Mouse (Mus musculus) brain, embryonic 18.5 days (tissue): ENCODE data around the gene Ttc21a.
"Not testable (repeated sequence)": the region's sequence is repeated elsewhere in the genome, so short reads cannot be mapped to it uniquely, and the experiment has no call there.

Experiments
- DNase-seq: peaks from one replicate; pipeline ENCODE4 v3.0.0-alpha.2; 2012; ENCODE audit warnings: low read depth, low spot score

Gene Ttc21a

DNA sequence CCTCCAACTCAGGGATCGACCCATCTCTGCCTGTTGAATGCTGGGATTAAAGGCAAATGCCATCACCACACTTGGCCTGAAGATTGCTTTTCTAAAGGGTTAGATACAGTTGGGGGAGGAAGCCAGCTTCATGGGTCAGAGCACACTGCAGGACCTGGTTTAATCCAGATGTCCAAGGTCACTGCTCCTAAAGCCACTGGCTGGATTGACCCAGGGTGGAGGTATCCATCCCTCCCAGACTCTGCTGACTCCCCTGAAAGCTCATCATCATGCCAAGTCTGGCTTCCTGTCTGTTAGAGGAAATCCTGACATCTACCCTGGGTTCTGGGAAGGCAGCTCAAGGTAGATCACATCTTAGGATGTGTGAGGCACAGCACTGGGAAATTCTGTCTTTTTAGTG lies 61.4 kb downstream of the Ttc21a start:
- no peak for DNase-seq

DNA sequence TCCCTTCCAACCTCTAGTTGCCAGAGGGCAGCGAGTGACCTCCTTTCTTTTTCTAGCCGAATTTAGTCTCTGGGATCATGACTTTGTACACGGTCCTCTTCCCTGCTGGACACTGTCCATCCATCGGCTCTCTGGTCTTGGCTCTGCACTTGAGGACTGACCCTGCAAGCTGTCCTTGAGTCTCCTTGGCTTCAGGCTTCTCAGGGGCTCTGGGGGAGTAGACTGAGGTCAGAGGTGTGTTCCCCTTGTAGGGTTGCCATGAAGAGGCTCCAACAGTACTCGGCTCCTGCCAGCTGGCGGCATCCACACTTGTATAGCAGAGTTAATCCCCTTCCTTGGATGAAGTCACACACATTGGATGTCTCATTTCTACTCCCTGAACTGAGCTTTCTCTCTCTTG lies 62.2 kb downstream of the Ttc21a start:
- DNase-seq, result no peak

DNA sequence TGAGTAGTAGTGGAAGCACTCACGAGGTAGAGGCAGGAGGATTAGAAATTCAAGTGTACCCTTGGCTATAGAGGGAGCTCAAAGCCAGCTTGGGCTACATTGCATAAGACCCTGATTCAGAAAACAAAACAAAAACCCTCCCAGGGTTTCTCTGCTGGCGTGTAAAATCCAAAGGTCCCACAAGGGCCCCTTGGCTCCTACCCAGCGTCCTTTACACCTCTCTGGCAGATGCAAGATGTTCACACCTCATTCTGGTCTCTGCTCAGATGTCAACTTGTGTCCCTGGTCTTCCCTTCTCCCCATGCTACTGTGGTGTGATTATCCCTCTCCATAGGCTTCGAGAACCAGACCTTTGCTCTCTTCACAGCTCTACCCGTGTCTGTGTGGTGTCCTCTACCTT lies 63.4 kb downstream of the Ttc21a start:
- no peak for DNase-seq

DNA sequence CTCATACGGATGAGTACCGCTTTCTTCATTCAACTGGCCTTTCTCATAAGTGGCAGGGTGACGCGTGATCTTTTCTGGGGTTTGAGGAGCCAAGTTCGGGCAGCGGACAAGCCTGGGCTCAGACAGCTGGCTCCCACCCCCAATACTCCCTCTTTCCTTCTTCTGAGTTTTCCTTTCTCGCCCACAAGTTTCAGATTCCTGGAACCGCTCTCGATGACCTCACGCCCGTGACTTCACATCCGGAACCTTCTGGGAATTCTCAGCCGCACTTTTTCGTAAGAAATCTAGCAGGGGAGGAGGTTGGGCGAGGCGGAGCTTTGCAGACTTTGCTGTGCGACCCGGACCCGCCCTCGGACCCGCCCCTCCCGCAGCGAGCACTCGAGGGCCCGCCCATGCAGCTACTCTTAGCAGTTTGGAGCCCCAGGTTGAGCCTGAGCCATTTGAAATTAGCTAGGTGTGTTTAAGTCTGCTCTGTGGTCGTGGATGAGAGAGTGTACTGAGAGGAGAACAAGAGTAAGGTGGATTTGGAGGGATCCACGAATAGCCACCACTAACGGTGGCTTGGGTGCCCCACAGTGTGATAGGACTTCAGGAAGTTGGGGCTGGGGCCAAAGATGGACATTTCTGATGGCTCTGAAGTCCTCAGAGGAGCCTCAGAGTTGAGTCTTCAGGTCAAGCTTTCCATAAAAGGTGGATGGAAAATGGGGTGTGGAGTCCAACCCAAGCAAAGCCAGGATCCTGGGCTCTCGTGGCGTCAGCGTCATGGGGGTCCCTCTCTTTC lies 64.7 kb downstream of the Ttc21a start:
- no peak for DNase-seq

DNA sequence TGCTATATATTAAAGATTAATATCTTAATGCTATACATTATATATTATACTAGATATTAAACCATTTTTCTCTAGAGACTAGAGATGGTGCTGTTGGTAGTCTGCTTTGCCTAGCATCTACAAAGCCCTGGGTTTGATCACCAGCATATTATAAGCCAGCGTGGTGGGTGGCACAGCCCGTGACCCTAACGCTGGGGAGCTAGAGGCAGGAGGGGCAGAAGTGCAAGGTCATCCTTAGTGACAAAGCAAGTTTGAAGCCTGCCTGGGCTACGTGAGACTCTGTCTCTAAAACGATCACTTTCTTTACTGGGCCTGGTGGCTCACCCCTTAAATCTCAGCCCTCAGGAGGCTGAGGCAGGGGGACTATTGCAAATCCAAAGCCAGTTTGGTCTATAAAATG lies 65.5 kb downstream of the Ttc21a start:
- no peak for DNase-seq

DNA sequence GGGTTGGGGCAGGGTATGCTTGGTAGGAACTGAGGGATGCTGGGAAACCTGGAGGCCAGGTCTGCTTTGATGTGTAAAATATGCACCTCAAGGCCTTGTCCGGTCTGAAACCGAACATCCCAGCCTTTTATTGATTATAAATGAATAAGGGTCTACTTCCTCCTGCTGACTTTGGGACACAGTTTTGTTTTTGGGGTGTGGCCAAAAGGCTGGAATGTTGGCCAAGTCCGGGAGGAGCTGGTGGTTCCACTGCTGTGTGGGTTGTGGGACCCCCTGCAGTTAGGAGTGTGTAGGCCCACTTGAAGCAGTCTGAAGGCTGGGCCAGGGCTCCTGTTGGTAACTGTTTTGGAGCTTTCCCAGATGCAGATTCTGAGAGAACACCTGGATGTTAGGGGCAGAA lies 68.5 kb downstream of the Ttc21a start:
- no peak for DNase-seq

DNA sequence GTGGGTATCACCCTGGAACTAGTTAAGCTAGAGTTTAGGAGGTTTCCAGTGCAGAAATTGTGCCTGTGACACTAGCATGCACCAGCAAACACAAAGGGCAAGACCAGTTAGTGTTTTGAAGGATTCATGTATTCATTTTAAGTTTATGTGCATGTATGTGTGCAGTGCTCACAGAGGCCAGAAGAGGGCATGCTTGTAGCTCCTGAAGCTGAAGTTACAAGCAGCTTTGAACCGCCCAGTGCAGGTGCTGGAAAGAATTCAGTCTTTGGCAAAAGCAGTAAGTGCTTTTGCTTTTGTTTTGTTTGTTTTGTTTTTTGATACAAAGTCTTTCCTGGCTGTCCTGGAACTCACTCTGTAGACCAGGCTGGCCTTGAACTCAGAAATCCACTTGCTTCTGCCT lies 70.4 kb downstream of the Ttc21a start:
- DNase-seq, result no peak

DNA sequence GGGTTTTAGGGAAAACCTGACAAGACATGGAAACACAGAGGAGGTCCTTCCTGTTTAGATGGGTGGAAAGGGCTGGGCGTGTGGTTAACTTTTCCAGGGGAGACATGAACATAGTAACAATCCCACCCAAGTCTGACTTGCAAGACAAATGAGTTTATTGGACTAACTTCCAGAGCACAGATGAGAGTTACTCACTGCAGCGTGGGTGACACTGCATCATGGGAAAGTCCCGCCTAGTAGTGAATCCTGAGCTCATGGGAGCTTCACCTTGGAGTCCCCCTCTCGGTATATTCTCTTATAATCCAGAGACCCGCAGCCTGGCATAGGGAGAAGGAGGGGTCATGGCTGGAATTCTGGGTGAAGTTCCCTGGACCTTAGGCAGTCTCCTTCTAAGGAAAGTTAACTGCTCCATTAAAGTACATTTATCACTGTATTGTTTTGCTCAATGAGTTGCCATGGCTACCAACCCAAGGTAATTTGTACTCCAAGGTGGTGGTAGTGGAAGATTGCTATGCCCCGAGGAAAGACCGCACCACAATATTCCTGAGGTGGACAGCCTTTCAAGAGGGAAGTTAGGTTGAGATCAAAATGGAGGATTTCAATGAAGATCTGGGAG lies 71.9 kb downstream of the Ttc21a start:
- no peak for DNase-seq

DNA sequence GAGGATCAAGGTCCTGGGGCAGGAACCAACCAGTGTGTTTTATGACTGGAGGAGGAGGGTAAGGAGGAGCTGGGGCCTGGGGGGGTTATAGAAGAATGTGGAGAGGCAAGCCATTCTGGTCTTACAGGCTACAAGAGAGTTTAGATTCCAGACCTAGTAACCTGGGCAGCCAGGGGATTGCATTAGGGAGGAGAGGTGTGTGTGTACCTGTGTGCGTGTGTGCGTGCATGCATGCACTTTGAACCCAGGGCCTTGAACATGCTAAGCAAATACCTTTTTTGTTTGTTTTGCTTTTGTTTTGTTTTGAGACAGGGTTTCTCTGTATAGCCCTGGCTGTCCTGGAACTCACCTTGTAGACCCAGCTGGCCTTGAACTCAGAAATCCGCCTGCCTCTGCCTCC lies 72.5 kb downstream of the Ttc21a start:
- no peak for DNase-seq

DNA sequence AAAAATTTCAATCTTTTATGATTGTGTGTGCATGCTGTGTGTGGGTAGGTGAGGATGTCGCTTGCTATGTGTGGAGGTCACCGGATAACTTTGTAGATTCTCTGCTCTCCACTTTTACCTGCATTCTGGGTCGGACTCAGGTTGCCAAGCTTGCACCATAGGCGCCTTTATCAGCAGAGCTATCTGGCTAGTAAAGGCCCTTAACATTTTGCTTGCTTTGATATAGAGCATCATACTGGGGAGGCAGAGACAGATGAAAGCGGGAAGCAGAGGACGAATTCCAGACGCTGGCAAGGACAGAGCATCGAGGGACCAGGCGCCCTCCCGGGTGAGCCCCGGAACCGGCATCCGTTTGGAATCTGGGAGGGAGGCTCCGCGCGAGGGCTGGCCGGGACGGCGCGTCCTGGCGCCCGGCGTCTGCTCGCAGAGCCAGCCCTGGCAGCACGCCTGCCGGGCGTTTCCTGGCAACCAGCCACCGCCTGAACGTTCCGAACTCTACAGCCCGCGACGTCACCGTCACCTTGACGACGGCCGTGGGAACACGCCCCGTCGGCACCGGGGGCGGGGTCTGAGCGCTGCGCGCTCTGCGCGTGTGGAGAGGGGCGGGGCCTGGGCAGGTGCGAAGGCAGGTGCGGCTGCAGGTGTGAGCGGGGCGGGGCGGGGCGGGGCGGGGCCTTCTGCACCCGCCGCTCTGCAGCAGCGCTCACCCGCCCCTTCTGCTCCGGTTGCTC lies 73.5 kb downstream of the Ttc21a start:
- peak; percentile 85 for DNase-seq

DNA sequence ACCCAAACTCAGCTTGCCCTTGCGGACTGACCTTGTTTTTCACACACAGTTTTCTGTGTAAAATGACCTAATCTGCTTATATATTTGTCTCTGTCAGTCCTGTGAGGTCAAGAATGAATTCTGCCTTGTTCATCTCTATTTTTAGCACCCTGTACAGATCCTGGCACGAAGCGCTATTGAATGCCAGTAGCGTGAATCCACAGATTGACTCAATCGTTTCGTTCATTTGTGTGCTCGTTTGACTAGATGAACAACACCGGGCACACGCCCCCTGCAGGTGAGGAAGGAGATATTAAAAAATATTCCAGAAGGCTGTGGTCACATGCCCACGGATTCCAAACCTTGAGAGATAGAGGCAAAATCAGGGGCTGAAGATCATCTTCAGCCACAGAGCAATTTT lies 74.1 kb downstream of the Ttc21a start:
- peak; percentile 64 for DNase-seq

DNA sequence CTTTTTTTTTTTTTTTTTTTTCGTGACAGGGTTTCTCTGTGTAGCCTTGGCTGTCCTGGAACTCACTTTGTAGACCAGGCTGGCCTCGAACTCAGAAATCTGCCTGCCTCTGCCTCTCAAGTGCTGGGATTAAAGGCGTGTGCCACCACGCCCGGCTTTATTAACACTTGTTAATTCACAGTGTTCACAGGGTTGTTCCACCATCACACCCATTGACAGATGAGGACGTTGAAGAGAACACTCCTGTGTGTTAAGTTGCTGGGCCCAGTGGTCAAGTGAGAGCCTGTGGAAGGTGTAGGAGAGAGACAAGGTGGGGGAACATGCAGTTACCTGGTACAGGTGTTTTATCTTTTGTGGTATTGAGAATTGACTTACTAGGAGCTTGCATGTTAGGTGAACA lies 74.8 kb downstream of the Ttc21a start:
- not testable (repeated sequence) for DNase-seq

DNA sequence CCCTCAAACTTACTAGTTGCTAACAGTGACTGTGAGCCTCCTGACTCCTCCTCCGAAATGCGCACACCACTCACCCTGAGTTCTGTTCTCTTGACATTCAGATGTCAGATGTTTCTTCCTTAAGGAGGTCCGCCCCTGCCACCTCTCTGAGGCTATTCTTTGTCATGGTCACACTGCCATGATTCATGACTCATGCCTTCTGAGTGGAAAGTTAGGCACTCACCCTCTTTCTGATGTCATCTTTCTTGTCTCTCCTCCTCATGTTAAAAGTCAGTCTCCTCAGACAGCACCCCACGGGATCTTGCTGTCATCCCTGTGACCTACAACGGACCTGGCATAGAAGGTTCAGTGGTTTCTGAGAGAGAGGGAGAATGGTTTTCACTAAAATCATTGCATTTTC lies 75.4 kb downstream of the Ttc21a start:
- no peak for DNase-seq

DNA sequence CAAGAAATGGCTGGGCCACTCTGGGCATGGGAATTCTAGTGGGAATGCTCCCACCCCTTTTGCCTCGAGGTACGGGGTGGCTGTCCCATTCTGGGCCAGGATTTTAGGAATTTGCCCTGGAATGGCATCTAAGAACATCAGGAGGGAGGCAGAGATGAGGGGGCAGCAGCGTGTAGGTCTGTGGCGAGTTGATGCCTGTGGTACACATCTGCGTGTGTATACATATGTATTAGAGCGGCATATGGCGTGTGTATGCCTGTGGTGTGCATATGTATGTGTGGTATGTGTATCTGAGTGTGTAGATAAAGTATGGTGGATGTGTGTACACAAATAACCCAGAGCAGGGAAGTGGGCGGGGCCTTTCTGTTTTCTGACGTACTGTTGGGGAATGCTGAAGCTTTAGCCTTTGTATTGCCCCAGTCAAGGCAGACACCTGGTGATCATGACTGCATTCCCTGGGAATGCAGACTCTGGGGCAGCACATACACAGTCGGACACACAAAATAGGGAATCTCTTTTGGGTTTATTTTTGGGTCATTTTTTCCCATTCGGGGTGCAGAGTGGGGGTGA lies 75.9 kb downstream of the Ttc21a start:
- no peak for DNase-seq

DNA sequence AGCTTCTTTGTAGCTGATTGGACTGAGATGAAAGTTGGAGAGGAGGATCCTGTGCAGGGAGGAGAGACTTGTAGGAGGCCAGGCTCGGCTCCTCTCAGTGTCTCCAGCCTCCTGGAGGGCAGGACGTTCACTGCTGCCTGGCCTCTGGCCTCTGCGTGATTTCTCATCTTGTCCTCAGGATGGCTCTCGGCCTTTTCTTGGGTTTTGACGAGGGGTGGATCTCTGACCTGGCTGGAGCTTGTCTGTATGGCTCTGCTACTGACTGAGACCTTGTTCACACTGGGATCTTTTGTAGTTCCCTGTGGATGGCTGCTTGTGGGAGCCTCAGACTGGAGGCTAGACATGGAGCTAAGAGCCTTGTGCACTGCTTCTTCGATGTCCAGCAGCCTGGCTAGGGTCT lies 77.4 kb downstream of the Ttc21a start:
- DNase-seq, result no peak

DNA sequence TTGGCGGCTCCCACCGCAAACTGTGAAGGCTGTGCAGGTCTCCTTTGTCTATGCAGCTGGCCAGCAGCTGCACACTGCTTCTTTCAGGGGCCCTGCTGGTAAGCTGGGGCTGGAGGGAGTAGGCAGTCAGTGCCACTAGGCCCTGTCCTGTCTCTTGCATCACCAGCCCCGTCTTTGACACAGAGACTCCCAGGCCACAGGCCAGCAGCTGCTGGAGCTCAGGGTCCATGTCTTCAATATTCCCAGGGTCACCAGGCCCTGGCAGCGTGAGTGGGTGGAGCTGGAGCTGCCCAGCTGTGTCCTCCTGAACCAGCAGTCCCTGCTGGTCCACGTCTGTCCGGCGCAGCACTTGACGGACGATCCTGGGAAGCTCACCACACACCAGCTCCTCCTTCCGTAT lies 79.5 kb downstream of the Ttc21a start:
- no peak for DNase-seq
